Mouse (Mus musculus): ENCODE results near the gene Vmn1r23. TPM values are rescaled to one million over a fixed set of nuclear protein-coding genes. Genes with fewer than 3 reads are reported as not detected.
"Not testable (repeated sequence)": the region's sequence is repeated elsewhere in the genome, so short reads cannot be mapped to it uniquely, and the experiment has no call there.

Gene Vmn1r23
- total RNA-seq (2021), result not detected
- long read RNA-seq, experiment 1, result 0 reads
- long read RNA-seq, experiment 2, result 0 reads

GRCm38 (mm10) chr6:57926738-57927137 lies at the start of gene Vmn1r23:
Gene Vmn1r23 (minus strand): TSS chr6:57926838.
- no peak for DNase-seq (ENCODE audit: low spot score in 2 of 2)

- not testable (repeated sequence) for DNase-seq (ENCODE audit: low spot score in 2 of 2)
Observed at GRCm38 (mm10) chr6:57961403-57961802, 34.8 kb upstream of the Vmn1r23 start, which contains the start of gene Vmn1r24. Gene Vmn1r24 (minus strand): TSS chr6:57961503.

GRCm38 (mm10) chr6:57907928-57908327 lies 18.7 kb downstream of the Vmn1r23 start, which contains the start of gene Vmn1r22:
Gene Vmn1r22 (minus strand): TSS chr6:57908028.
- no peak for DNase-seq (ENCODE audit: low spot score in 2 of 2)

Other genes starting within 250 kb of the Vmn1r23 start
- 10 to 100 TPM in 1 of 2 experiments, 1 to 10 TPM in 1; 9.0 to 10.3 TPM for gene Pyurf, start 234.8 kb downstream of the Vmn1r23 start, total RNA-seq (2021)
- gene Lancl2, start 224.3 kb downstream of the Vmn1r23 start, total RNA-seq (2021), result 100 to 1,000 TPM; 104 to 111 TPM
- 100 to 1,000 TPM; 127 to 129 TPM for gene Vopp1, start 101.7 kb downstream of the Vmn1r23 start, total RNA-seq (2021)
- gene Vmn1r21, start 76.5 kb downstream of the Vmn1r23 start, total RNA-seq (2021), result not detected
- gene Vmn1r22, start 18.8 kb downstream of the Vmn1r23 start, total RNA-seq (2021), result not detected
- not detected for gene Vmn1r24, start 34.7 kb upstream of the Vmn1r23 start, total RNA-seq (2021)
- gene Vmn1r25, start 54.0 kb upstream of the Vmn1r23 start, total RNA-seq (2021), result not detected
- gene Vmn1r26, start 88.3 kb upstream of the Vmn1r23 start, total RNA-seq (2021), result not detected

All from left cerebral cortex, adult 18-20 months (tissue).